Mouse (Mus musculus) neural tube, embryonic 11.5 days (tissue): ENCODE data around the gene Tfrc. TPM values are rescaled to one million over a fixed set of nuclear protein-coding genes. Genes with fewer than 3 reads are reported as not detected.

ENCODE experiments used
- ATAC-seq: fragments of 200-750 bp; cut with Nextera tagmentation; 2 replicates; pipeline ENCODE4 v1.8.0; 2017; ENCODE audit warnings: moderate number of reproducible peaks, mild to moderate bottlenecking, moderate TSS enrichment, moderate library complexity; ENCODE audit not compliant: insufficient read depth, low FRiP score, low TSS enrichment
- DNase-seq: peaks from one replicate; pipeline ENCODE4 v3.0.0-alpha.2; 2015; ENCODE audit warnings: low spot score
- H3K27ac ChIP-seq: fragments of 300-500 bp; sonication (generic); 2 replicates; pipeline ENCODE4 v1.5.1; 2014; ENCODE audit warnings: low read depth, mild to moderate bottlenecking, low read length
- H3K27me3 ChIP-seq: fragments of 300-500 bp; sonication (generic); 2 replicates; pipeline ENCODE4 v1.6.1; 2014; ENCODE audit warnings: mild to moderate bottlenecking, low read length, mixed read lengths; ENCODE audit not compliant: control insufficient read depth, insufficient read depth
- H3K36me3 ChIP-seq: fragments of 300-500 bp; sonication (generic); 2 replicates; pipeline ENCODE4 v1.6.1; 2014; ENCODE audit warnings: mild to moderate bottlenecking, low read length, moderate library complexity, mixed read lengths; ENCODE audit not compliant: control insufficient read depth, insufficient read depth
- H3K4me1 ChIP-seq: fragments of 300-500 bp; sonication (generic); 2 replicates; pipeline ENCODE4 v1.6.1; 2014; ENCODE audit warnings: low read length, mixed read lengths; ENCODE audit not compliant: control insufficient read depth, insufficient read depth
- H3K4me2 ChIP-seq: fragments of 300-500 bp; sonication (generic); 2 replicates; pipeline ENCODE4 v1.6.1; 2014; ENCODE audit warnings: low read depth, mild to moderate bottlenecking, moderate library complexity
- H3K4me3 ChIP-seq: fragments of 300-500 bp; sonication (generic); 2 replicates; pipeline ENCODE4 v1.5.1; 2014; ENCODE audit warnings: low read depth, low read length
- H3K9ac ChIP-seq: fragments of 300-500 bp; sonication (generic); 2 replicates; pipeline ENCODE4 v1.6.1; 2014; ENCODE audit warnings: mild to moderate bottlenecking, low read length
- H3K9me3 ChIP-seq: fragments of 300-500 bp; sonication (generic); 2 replicates; pipeline ENCODE4 v1.6.1; 2016; ENCODE audit warnings: low read length; ENCODE audit not compliant: control insufficient read depth
- WGBS: fragments of 180-500 bp; shearing (Covaris S2); extraction: QIAGEN DNeasy Blood & Tissue Kit; methylation state at CpG from one replicate; pipeline ENCODE4 v1.1.7; 2014; 5-methylcytosine and 5-hydroxymethylcytosine counted together
- polyA plus RNA-seq: library from polyadenylated mRNA; unstranded; fragments of >200 nt; fragmentation: Nextera tagmentation; extraction: Ambion mirVana; gene quantifications from 2 replicates; pipeline ENCODE4 v1.2.1, GENCODE M21; 2014

Tfrc gene
- polyA plus RNA-seq, 1 experiment from 2014 or later = 67.9 TPM

DNA sequence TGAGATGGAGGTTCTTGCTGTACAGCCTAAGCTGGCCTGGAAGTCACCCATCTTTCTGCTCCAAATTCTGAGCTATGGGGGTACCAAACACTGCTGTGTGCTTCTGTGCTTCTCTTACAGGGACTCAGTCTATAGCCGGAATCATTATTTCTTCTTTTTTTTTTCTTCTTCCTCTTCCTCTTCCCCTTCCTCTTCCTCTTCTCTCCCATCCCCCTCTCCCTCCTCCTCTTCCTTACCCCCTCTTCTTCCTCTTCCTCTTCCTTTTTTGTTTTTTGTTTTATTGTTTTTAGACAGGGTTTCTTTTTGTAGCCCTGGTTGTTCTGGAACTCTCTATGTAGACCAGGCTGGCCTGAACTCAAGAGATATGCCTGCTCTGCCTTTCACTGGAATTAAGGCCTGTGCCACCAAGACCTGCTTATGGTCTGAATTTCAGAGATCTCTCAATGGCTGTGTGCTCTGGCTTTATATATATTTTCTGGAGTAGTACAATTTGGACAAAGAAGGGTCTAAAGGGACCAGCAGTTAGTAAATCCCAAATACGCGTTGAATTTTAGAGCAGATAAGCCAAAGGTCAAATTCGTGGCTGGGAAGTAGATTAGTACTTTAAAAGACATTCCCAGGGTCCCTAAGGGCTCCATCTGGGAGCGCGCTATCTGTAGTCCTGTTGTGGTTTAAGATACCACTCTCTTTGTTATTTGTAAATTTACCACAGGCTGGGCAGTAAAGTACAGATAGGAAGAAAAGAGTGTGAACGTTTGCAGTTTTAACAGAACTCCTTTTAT, 967 bp upstream of the Tfrc start:
- H3K9me3 ChIP-seq = no peaks in the 10 kb centered on the region
- 56% methylated on average over 7 of the region's 7 CpGs for WGBS
- no peaks in the 10 kb centered on the region for H3K36me3 ChIP-seq
- ATAC-seq (no peak), DNase-seq (no peak)
- H3K9ac ChIP-seq = no peak overlapping the region
- H3K27me3 ChIP-seq = no peaks in the 10 kb centered on the region
- no peak overlapping the region for H3K4me3 ChIP-seq
- H3K27ac ChIP-seq = no peak overlapping the region
- no peak overlapping the region; the same call in 1 of the 2 replicates for H3K4me2 ChIP-seq
- H3K4me1 ChIP-seq = peaks cover 4% of the 10 kb centered on the region; the same call in 1 of the 2 replicates

DNA sequence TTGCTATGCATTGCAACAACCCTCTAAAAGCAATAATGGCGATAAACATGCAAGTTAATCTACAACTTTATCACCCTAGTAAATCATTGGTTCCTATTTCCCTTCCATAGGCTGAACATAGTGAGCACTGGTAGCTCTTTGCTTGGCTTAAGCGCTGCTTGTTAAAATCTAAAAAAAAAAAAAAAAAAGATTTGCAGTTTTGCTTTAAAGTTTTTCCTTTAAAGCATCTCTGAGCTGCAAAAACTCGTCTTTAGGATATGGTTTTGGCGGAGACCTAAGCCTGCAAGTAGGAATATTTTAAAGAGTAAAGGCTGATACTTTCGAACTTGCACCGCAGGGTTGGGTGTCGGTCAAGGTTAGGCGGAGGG, 392 bp upstream of the Tfrc start:
- peak overlapping the region; percentile 22 for H3K9ac ChIP-seq
- peak overlapping the region; percentile 93 for H3K27ac ChIP-seq
- no peaks in the 10 kb centered on the region for H3K27me3 ChIP-seq
- 8% methylated on average over 8 of the region's 8 CpGs for WGBS
- peak overlapping the region; percentile 82 for H3K4me3 ChIP-seq
- H3K4me2 ChIP-seq = peak overlapping the region; percentile 78
- H3K4me1 ChIP-seq = peaks cover 4% of the 10 kb centered on the region; the same call in 1 of the 2 replicates
- no peaks in the 10 kb centered on the region for H3K9me3 ChIP-seq
- H3K36me3 ChIP-seq = no peaks in the 10 kb centered on the region
- DNase-seq (no peak), ATAC-seq (no peak)

DNA sequence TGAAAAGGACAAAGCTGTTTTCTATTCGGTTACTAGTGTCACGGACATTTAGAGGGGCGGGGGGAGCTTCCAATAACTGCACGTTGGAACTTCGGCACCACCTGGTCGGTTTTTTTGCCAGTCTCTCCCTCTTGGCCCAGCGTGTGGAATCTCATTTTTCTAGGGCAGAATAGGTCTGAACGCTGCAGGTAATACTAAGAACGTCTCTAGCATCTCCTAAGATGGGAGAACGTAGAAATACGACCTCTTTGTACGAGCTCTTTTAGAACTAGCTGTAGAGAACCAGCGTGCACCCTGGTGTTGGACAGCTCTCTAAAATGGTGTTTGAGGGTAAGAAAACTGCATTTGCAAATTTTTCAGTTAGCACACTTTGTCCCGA, 670 bp downstream of the Tfrc start:
- Histone ChIP-seq H3K4me1 (peaks cover 4% of the 10 kb centered on the region; the same call in 1 of the 2 replicates), H3K36me3 (no peaks in the 10 kb centered on the region), H3K4me2 (peak overlapping the region; percentile 78), H3K9me3 (no peaks in the 10 kb centered on the region), H3K27me3 (no peaks in the 10 kb centered on the region), H3K9ac (peak overlapping the region; percentile 89), H3K4me3 (peak overlapping the region; percentile 82), H3K27ac (peak overlapping the region; percentile 93)
- ATAC-seq (no peak), DNase-seq (no peak)
- WGBS = under 1% methylated on average over 14 of the region's 14 CpGs

DNA sequence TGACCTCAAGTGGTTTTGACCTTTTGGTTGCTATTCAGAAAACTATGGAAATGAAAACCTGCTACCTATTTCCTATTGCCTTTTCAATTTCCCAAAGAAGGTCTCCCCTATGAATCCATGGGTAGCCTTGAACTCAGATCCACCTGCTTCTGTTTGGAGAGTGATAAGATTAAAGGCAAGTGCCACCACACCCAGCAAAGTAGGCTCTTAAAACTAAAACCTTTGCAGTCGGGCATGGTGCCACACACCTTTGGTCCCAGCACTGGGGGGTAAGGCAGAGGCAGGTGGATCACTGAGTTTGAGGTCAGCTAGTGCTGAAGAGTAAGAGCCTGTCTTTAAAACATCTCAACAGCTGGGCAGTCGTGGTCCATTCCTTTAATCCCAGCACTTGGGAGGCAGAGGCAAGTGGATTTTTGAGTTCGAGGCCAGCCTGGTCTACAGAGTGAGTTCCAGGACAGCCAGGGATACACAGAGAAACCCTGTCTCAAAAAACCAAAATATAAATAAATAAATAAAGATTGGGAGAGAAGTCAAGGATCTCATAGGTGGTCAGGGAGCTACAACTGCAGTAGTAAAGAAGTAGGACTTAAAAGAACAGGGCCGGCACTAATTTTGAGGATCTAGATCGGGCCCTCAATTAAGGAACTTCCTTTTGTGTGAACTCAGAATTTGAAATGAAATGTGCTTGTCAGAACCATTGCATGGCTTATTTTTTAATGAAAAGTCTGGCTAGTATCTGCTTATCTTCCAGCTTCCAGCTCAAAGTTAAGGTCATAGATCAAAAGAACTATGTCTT, 1.9 kb downstream of the Tfrc start:
- peak overlapping the region; percentile 82 for H3K4me3 ChIP-seq
- no peak overlapping the region for H3K9ac ChIP-seq
- ATAC-seq (no peak), DNase-seq (no peak)
- H3K27me3 ChIP-seq = no peaks in the 10 kb centered on the region
- no peak overlapping the region for H3K27ac ChIP-seq
- 80% methylated on average over 5 of the region's 5 CpGs for WGBS
- no peaks in the 10 kb centered on the region for H3K9me3 ChIP-seq
- peaks cover 4% of the 10 kb centered on the region; the same call in 1 of the 2 replicates for H3K4me1 ChIP-seq
- H3K36me3 ChIP-seq = no peaks in the 10 kb centered on the region
- peak overlapping the region; percentile 78 for H3K4me2 ChIP-seq

DNA sequence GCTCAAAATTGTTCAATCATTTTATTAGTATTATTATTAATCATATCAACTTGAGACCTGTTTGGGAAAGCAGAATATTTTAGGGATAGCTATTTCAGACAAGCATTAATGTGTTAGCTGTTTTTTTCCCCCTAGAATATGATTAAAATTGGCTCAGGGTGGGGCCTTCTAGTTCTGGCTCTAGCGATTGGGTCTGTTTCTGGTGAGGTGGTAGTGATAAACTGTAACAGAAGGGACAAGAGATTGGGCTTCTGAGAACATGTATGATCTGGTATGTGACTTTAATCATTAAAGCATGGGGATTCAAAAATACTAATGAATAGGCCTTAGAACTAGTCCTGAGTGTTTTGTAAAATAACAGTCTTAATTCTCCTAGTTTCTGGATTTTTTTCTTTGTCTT, 3.3 kb downstream of the Tfrc start:
- WGBS = 97% methylated on average over 1 of the region's 1 CpGs
- Histone ChIP-seq H3K27me3 (no peaks in the 10 kb centered on the region), H3K9me3 (no peaks in the 10 kb centered on the region), H3K4me1 (peaks cover 4% of the 10 kb centered on the region; the same call in 1 of the 2 replicates), H3K27ac (no peak overlapping the region), H3K4me2 (no peak overlapping the region), H3K9ac (no peak overlapping the region), H3K4me3 (no peak overlapping the region), H3K36me3 (no peaks in the 10 kb centered on the region)
- no peak for ATAC-seq
- no peak for DNase-seq

DNA sequence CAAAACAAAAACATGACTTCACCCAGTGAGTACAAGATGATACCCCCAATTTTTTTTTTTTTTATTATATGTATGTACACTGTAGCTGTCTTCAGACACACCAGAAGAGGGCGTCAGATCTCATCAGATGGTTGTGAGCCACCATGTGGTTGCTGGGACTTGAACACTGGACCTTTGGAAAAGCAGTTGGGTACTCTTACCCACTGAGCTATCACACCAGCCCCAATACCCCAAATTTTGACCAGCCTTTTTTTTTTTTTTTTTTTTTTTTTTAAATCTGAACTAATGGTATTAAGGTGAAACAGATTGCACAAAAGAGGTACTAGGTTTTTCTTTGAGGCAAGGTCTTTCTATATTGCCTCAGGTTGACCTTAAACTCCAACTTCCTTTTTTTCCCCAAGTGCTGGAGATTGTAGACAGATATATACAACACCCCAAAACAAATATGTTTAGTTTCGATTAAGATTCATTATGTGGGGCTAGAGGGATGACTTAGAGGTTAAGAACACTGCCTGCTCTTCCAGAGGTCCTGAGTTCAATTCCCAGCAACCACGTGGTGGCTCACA, 4.6 kb downstream of the Tfrc start:
- Histone ChIP-seq H3K36me3 (no peaks in the 10 kb centered on the region), H3K9ac (no peak overlapping the region), H3K27ac (no peak overlapping the region), H3K27me3 (no peaks in the 10 kb centered on the region), H3K9me3 (no peaks in the 10 kb centered on the region), H3K4me2 (no peak overlapping the region), H3K4me1 (peaks cover 4% of the 10 kb centered on the region; the same call in 1 of the 2 replicates), H3K4me3 (no peak overlapping the region)
- WGBS = 72% methylated on average over 3 of the region's 3 CpGs
- no peak for DNase-seq
- no peak for ATAC-seq

DNA sequence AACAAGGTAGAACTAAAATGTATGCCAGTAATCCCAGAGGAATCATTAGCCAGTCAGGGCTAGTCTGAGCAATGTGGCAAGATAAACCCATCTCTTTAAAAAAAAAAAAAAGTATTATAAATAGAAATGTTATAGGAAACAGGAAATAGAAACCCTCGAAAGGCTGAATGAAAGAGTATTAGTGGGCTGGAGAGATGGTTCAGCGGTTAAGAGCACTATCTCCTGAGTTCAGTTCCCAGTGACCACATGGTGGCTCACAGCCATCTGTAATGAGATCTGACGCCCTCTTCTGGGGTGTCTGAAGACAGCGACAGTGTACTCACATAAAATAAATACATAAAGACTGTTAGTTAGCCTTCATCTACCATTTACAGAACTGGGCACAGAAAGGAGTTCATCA, 5.3 kb downstream of the Tfrc start:
- H3K4me3 ChIP-seq = no peak overlapping the region
- peaks cover 4% of the 10 kb centered on the region; the same call in 1 of the 2 replicates for H3K4me1 ChIP-seq
- 70% methylated on average over 4 of the region's 4 CpGs for WGBS
- no peak for ATAC-seq
- no peaks in the 10 kb centered on the region for H3K9me3 ChIP-seq
- H3K27me3 ChIP-seq = no peaks in the 10 kb centered on the region
- H3K4me2 ChIP-seq = no peak overlapping the region
- H3K9ac ChIP-seq = no peak overlapping the region
- no peak overlapping the region for H3K27ac ChIP-seq
- no peak for DNase-seq
- no peaks in the 10 kb centered on the region for H3K36me3 ChIP-seq

DNA sequence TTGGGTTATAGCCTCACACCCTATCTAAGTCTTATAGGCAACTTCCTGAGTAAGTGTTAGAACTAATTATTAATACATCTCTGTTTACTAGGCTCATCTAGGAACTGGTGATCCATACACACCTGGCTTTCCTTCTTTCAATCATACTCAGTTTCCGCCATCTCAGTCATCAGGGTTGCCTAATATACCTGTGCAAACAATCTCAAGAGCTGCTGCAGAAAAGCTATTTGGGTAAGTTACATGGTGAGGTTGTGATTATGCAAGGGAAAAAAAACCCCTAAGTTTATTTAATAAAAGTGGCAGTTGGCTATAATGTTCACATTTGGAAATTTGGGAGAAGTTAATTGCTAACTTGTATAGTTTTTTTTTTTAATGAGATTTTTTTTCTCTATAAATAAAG, 10.2 kb downstream of the Tfrc start:
- Histone ChIP-seq H3K9me3 (no peaks in the 10 kb centered on the region), H3K27me3 (no peaks in the 10 kb centered on the region), H3K36me3 (0 out of 2 replicates have a peak, but pooled peaks cover 4% of the 10 kb centered on the region), H3K4me3 (no peak overlapping the region), H3K4me2 (no peak overlapping the region), H3K27ac (no peak overlapping the region), H3K9ac (no peak overlapping the region), H3K4me1 (no peaks in the 10 kb centered on the region)
- DNase-seq (no peak), ATAC-seq (no peak)
- 94% methylated on average over 1 of the region's 1 CpGs for WGBS
